Mouse (Mus musculus) kidney, adult 2 months (tissue): ENCODE measurements around the gene Cytip.

ENCODE experiments used
- CTCF ChIP-seq: fragments of 200-500 bp; conservative IDR thresholded peaks from 2 replicates; pipeline ENCODE4 v1.5.1; 2011; ENCODE audit warnings: low read depth, mild to moderate bottlenecking, control low read depth, low read length, moderate library complexity, mixed read lengths; ENCODE audit not compliant: insufficient read depth, insufficient read length
- POLR2A ChIP-seq: fragments of 200-500 bp; IDR thresholded peaks from one replicate; pipeline ENCODE4 v1.6.1; 2011; ENCODE audit warnings: low read depth, low read length, control low read depth

DNA sequence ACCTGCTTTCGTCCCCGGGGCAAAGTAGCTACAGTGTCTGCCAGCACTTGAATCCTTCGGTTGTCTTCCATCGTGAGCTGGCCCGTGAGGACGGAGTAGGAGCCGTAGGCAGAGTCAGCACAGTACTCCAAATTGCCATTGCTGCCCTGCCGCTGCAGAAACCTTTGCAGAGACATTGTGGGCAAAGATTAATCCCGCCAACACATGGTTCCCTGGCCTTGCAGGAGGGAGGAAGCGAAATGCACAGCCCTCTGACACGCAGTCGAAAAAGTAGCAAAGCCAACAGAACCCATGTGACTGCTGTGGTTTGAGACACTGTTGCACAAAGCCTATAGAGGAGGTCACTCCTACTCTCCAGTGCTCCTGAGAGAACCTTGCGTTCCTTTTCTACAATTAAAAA is 35.5 kb downstream of the Cytip start:
- TF ChIP-seq CTCF (no peak), POLR2A (no peak)
